Mouse (Mus musculus) embryonic facial prominence, embryonic 15.5 days (tissue): ENCODE measurements around the gene Fam57b. TPM values are rescaled to one million over a fixed set of nuclear protein-coding genes. Genes with fewer than 3 reads are reported as not detected.

Experiments
- ATAC-seq: fragments of 200-750 bp; cut with Nextera tagmentation; 2 replicates; pipeline ENCODE4 v1.8.0; 2017; ENCODE audit warnings: low read depth, moderate TSS enrichment; ENCODE audit not compliant: insufficient number of reproducible peaks, low FRiP score, low TSS enrichment
- H3K27ac ChIP-seq: fragments of 300-500 bp; sonication (generic); replicated peaks from 2 replicates; pipeline ENCODE4 v1.5.1; 2015; ENCODE audit warnings: mild to moderate bottlenecking, inconsistent platforms
- H3K27me3 ChIP-seq: fragments of 300-500 bp; sonication (generic); 2 replicates; pipeline ENCODE4 v1.6.1; 2015; ENCODE audit warnings: inconsistent platforms
- H3K36me3 ChIP-seq: fragments of 300-500 bp; sonication (generic); 2 replicates; pipeline ENCODE4 v1.6.1; 2015; ENCODE audit warnings: mild to moderate bottlenecking, inconsistent platforms
- H3K4me1 ChIP-seq: fragments of 300-500 bp; sonication (generic); 2 replicates; pipeline ENCODE4 v1.6.1; 2015; ENCODE audit warnings: inconsistent platforms
- H3K4me2 ChIP-seq: fragments of 300-500 bp; sonication (generic); replicated peaks from 2 replicates; pipeline ENCODE4 v1.6.1; 2015; ENCODE audit warnings: mild to moderate bottlenecking, inconsistent platforms
- H3K4me3 ChIP-seq: fragments of 300-500 bp; sonication (generic); replicated peaks from 2 replicates; pipeline ENCODE4 v1.5.1; 2015; ENCODE audit warnings: mild to moderate bottlenecking, inconsistent platforms
- H3K9ac ChIP-seq: fragments of 300-500 bp; sonication (generic); 2 replicates; pipeline ENCODE4 v1.6.1; 2015; ENCODE audit warnings: inconsistent platforms
- H3K9me3 ChIP-seq: fragments of 300-500 bp; sonication (generic); replicated peaks from 2 replicates; pipeline ENCODE4 v1.6.1; 2016; ENCODE audit warnings: inconsistent platforms
- WGBS: fragments of 180-500 bp; shearing (Covaris S2); methylation state at CpG from one replicate; pipeline ENCODE4 v1.1.7; 2015; 5-methylcytosine and 5-hydroxymethylcytosine counted together
- polyA plus RNA-seq: library from polyadenylated mRNA; unstranded; fragments of >200 nt; fragmentation: Nextera tagmentation; extraction: Ambion mirVana; gene quantifications from 2 replicates; pipeline ENCODE4 v1.2.1, GENCODE M21; 2015

Gene Fam57b
- polyA plus RNA-seq, 1 experiment from 2014 or later, result 0.53 TPM

DNA sequence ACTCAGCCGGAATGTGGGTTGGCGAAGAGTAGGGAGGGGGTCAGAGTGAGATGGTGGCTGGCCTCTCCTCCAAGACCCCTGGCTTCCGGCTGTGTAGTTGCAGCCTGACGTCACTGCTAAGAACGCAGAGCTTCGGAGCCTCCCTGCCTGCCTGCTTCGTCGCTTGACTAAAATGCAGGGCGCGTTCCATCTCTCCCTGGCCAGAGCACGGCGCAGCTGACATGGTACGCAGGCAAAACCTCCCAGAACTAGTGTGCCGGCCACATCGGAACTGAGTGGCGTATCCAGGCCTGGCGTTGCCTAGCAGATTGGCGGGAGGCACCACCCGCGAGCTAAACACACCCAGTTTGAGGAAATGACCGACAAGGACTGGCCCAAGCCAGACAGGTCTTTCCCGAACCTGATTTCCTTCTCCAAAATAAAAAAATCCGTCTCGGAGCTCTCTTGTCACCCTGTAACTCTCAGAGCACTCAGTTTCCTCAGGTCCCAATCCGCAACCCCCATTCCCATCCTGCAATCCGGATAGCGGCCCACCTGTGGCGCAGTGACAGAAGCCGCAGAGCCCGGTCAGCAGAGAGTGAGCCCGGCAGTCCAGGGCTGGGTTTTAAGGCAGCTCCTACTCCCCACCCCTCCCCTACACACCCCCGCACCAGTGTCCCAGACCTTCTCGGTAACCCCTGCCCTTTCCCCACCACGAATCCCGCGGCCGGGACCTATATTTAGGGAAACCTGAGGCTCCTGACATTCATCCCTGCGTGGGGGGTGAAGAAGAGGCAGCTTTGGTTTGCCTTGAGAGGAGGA is 2.2 kb downstream of the Fam57b start:
- no peaks in the 10 kb centered on the region for H3K27me3 ChIP-seq
- under 1% methylated on average over 37 of the region's 38 CpGs for WGBS
- H3K27ac ChIP-seq, result peak overlapping the region; percentile 99
- H3K4me3 ChIP-seq, result peak overlapping the region; percentile 87
- H3K9me3 ChIP-seq, result no peaks in the 10 kb centered on the region
- peak; percentile 89 for ATAC-seq
- H3K36me3 ChIP-seq, result peaks cover 29% of the 10 kb centered on the region
- H3K4me2 ChIP-seq, result peak overlapping the region; percentile 82
- peaks cover 38% of the 10 kb centered on the region for H3K4me1 ChIP-seq
- H3K9ac ChIP-seq, result peak overlapping the region; percentile 76

- WGBS, result 50% methylated on average over 5 of the region's 5 CpGs
- H3K36me3 ChIP-seq, result peaks cover 21% of the 10 kb centered on the region
- peak overlapping the region; percentile 82 for H3K4me2 ChIP-seq
- H3K9me3 ChIP-seq, result no peaks in the 10 kb centered on the region
- H3K27ac ChIP-seq, result peak overlapping the region; percentile 99
- H3K9ac ChIP-seq, result peak overlapping the region; percentile 76
- ATAC-seq, result no peak
- peak overlapping the region; percentile 87 for H3K4me3 ChIP-seq
- no peaks in the 10 kb centered on the region for H3K27me3 ChIP-seq
- peaks cover 38% of the 10 kb centered on the region for H3K4me1 ChIP-seq
These were observed 3.0 kb downstream of the Fam57b start for GRCm38 (mm10) chr7:126800269-126801056.

DNA sequence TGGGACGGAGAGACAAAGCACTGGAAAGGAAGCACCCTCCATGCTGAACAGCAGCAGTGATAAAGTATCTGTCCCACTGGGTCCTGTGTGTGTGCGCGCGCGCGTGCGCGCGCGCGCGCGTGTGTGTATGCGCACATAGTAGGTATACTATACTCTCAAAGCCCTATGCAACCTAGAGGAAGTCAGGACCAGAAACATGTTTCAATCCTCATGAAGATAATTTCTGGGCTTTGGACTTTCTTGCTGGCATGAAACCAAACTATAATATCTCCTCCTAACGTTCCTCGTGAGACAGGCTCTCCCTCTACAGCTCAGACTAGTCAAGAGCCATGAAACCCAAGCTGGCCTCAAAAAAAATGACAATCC is 3.6 kb downstream of the Fam57b start:
- H3K4me2 ChIP-seq, result no peak overlapping the region
- H3K27ac ChIP-seq, result peak overlapping the region; percentile 99; the same call in 1 of the 2 replicates
- H3K36me3 ChIP-seq, result peaks cover 15% of the 10 kb centered on the region
- ATAC-seq, result no peak
- H3K4me1 ChIP-seq, result peaks cover 38% of the 10 kb centered on the region
- no peaks in the 10 kb centered on the region for H3K27me3 ChIP-seq
- H3K9me3 ChIP-seq, result no peaks in the 10 kb centered on the region
- no peak overlapping the region for H3K4me3 ChIP-seq
- no peak overlapping the region for H3K9ac ChIP-seq
- 90% methylated on average over 16 of the region's 16 CpGs for WGBS

GRCm38 (mm10) chr7:126802134-126802889 is 4.8 kb downstream of the Fam57b start:
- Histone ChIP-seq H3K9ac (no peak overlapping the region), H3K27me3 (no peaks in the 10 kb centered on the region), H3K36me3 (peaks cover 3% of the 10 kb centered on the region; the same call in 1 of the 2 replicates)

GRCm38 (mm10) chr7:126803181-126803580 is 5.7 kb downstream of the Fam57b start:
- no peak overlapping the region for H3K9ac ChIP-seq
- H3K27ac ChIP-seq, result no peak overlapping the region; the same call in 1 of the 2 replicates
- H3K9me3 ChIP-seq, result no peaks in the 10 kb centered on the region
- no peak overlapping the region for H3K4me3 ChIP-seq
- H3K4me1 ChIP-seq, result peaks cover 29% of the 10 kb centered on the region
- no peaks in the 10 kb centered on the region for H3K36me3 ChIP-seq
- no peak overlapping the region for H3K4me2 ChIP-seq
- no peaks in the 10 kb centered on the region for H3K27me3 ChIP-seq
- 81% methylated on average over 6 of the region's 6 CpGs for WGBS
- ATAC-seq, result no peak

More at GRCm38 (mm10) chr7:126802134-126802889, 4.8 kb downstream of the Fam57b start:
- H3K27ac ChIP-seq, result no peak overlapping the region
- no peak overlapping the region for H3K4me3 ChIP-seq
- peaks cover 29% of the 10 kb centered on the region for H3K4me1 ChIP-seq
- H3K9me3 ChIP-seq, result no peaks in the 10 kb centered on the region
- 76% methylated on average over 11 of the region's 11 CpGs for WGBS
- no peak overlapping the region for H3K4me2 ChIP-seq
- no peak for ATAC-seq

DNA sequence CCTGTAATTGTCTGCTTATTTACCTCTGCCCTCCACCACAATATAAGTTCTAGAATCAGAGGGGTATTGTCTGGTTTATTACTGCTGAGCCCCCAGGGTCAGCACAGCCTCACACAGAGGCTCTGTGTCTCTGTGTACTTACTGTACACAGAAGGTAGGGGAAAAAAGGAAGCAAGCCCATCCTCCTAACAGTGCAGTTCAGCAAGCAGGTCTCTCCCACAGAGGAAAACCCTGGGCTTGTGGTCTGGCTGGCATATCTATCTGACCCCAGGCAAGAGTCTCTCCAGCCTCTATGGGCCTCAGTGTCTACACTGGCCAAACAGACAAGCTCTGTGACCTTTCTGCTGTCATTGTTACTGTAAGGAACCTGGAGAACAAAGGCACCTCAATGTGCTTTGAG is 6.3 kb downstream of the Fam57b start:
- Histone ChIP-seq H3K36me3 (no peaks in the 10 kb centered on the region), H3K27ac (no peak overlapping the region; the same call in 1 of the 2 replicates), H3K27me3 (no peaks in the 10 kb centered on the region), H3K9ac (no peak overlapping the region), H3K4me2 (no peak overlapping the region), H3K9me3 (no peaks in the 10 kb centered on the region), H3K4me1 (peaks cover 33% of the 10 kb centered on the region), H3K4me3 (no peak overlapping the region)
- ATAC-seq, result no peak

- Histone ChIP-seq H3K36me3 (no peaks in the 10 kb centered on the region), H3K4me1 (peaks cover 22% of the 10 kb centered on the region), H3K9ac (no peak overlapping the region), H3K4me3 (no peak overlapping the region), H3K4me2 (no peak overlapping the region), H3K27ac (no peak overlapping the region), H3K9me3 (no peaks in the 10 kb centered on the region), H3K27me3 (no peaks in the 10 kb centered on the region)
- WGBS, result 79% methylated on average over 6 of the region's 6 CpGs
- ATAC-seq, result no peak
These were observed 9.5 kb downstream of the Fam57b start for GRCm38 (mm10) chr7:126806956-126807355.

DNA sequence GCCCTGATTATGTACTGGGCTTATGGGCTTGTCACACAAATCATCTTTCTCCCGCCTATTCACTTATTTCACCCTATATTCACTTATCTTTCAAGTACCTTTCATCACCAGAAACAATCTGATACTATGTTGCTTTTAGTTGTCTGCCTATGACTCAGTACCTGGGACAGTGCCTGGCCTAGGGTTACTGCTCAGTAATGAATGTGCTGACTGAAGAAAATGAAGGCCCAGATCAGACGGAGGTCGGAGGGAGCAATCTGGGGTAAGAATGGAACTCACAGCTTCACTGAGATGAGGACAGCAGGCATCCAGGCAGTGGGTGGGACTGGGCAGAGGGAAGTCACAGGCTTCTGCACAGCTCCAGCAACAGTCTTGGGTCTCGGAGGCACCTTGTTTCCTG is 9.9 kb downstream of the Fam57b start:
- peaks cover 22% of the 10 kb centered on the region for H3K4me1 ChIP-seq
- H3K4me2 ChIP-seq, result peak overlapping the region; percentile 80
- 66% methylated on average over 4 of the region's 4 CpGs for WGBS
- peak overlapping the region; percentile 77 for H3K4me3 ChIP-seq
- no peaks in the 10 kb centered on the region for H3K9me3 ChIP-seq
- ATAC-seq, result no peak
- no peaks in the 10 kb centered on the region for H3K36me3 ChIP-seq
- no peak overlapping the region for H3K27ac ChIP-seq
- H3K27me3 ChIP-seq, result no peaks in the 10 kb centered on the region
- 0 out of 2 replicates have a peak overlapping the region, but pooled peaks have one; percentile 81 for H3K9ac ChIP-seq

GRCm38 (mm10) chr7:126808703-126809455 is 11.4 kb downstream of the Fam57b start:
- H3K9ac ChIP-seq, result peak overlapping the region; percentile 81
- ATAC-seq, result peak; percentile 89
- H3K27me3 ChIP-seq, result no peaks in the 10 kb centered on the region
- peak overlapping the region; percentile 80 for H3K4me2 ChIP-seq
- WGBS, result 1% methylated on average over 43 of the region's 43 CpGs
- H3K4me1 ChIP-seq, result peaks cover 22% of the 10 kb centered on the region
- peak overlapping the region; percentile 81 for H3K27ac ChIP-seq
- H3K4me3 ChIP-seq, result peak overlapping the region; percentile 77
- no peaks in the 10 kb centered on the region for H3K9me3 ChIP-seq
- H3K36me3 ChIP-seq, result no peaks in the 10 kb centered on the region

DNA sequence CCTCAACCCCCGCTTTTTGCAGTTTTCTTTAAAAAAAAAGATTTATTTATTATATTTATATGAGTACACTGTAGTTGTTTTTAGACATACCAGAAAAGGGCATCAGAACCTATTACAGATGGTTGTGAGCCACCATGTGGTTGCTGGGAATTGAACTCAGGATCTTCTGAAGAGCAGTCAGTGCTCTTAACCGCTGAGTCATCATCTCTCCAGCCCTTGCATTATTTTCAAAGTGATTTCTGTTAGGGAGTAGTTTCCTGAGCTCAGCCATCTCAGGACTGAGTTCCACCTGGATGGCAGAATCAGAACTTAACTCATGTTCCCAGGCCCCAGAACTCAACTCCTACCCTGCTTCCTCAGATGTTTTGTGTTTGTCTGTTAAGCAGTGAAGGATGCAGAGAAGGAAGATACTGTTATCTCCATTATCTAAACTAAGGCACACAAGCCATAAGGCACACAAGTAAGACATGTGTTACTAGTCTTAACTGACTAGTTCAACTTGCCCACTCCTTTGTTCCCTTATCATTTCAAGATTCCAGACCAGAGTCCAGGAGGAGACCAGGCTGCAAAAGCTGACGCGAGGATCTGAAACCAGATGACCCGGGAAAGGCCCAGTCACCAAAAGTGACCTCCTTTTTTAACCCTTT is 12.4 kb downstream of the Fam57b start:
- ATAC-seq, result no peak
- peak overlapping the region; percentile 81; the same call in 1 of the 2 replicates for H3K27ac ChIP-seq
- H3K27me3 ChIP-seq, result no peaks in the 10 kb centered on the region
- no peak overlapping the region for H3K9ac ChIP-seq
- H3K4me1 ChIP-seq, result peaks cover 22% of the 10 kb centered on the region
- peak overlapping the region; percentile 77 for H3K4me3 ChIP-seq
- WGBS, result 53% methylated on average over 5 of the region's 5 CpGs
- H3K36me3 ChIP-seq, result no peaks in the 10 kb centered on the region
- no peaks in the 10 kb centered on the region for H3K9me3 ChIP-seq
- H3K4me2 ChIP-seq, result peak overlapping the region; percentile 80
